Mouse (Mus musculus) naive thymus-derived CD4-positive, alpha-beta T cell, adult 2 months (primary cell): Measurements from ENCODE around the gene Smox.

ENCODE experiments used
- DNase-seq: peaks from one replicate; pipeline ENCODE4 v3.0.0-alpha.2; 2011; ENCODE audit warnings: low read depth

Smox gene

DNA sequence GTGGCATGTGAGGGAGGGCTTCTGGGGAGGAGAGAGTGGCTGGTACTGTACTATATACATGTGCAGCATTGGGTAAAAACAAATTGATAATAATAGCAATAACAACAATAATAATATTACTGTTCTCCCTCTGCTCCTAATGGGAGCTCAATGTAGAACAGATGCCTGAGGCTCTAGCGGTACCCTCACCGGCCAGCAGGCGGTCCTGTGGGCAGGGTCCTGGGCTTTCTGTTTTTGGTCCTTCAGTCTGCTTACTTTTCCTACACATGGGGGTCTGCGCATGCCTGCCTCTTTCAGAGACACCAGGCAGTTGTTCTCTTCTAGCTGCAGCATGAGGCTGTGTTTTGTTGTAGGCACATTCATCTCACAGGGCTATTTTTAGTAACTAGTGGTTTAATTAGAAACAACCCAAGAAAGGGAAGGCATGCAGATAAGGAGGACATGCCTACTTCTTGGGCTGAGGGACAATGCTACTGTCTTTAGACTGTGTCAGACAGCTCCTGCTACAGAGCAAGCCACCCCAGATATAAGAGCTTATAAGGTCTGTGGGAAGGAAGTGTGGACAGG lies 22.8 kb downstream of the Smox start:
- DNase-seq: no peak

- no peak for DNase-seq
Observed at GRCm38 (mm10) chr2:131517550-131517949, 26.3 kb downstream of the Smox start.

- no peak for DNase-seq
Observed at GRCm38 (mm10) chr2:131518790-131519189, 27.5 kb downstream of the Smox start.

GRCm38 (mm10) chr2:131520743-131521142 lies 29.4 kb downstream of the Smox start:
- no peak for DNase-seq

- peak; percentile 69 for DNase-seq
Observed at GRCm38 (mm10) chr2:131527061-131527460, 35.8 kb downstream of the Smox start.

GRCm38 (mm10) chr2:131529898-131530622 lies 38.8 kb downstream of the Smox start:
- DNase-seq: peak; percentile 74

DNA sequence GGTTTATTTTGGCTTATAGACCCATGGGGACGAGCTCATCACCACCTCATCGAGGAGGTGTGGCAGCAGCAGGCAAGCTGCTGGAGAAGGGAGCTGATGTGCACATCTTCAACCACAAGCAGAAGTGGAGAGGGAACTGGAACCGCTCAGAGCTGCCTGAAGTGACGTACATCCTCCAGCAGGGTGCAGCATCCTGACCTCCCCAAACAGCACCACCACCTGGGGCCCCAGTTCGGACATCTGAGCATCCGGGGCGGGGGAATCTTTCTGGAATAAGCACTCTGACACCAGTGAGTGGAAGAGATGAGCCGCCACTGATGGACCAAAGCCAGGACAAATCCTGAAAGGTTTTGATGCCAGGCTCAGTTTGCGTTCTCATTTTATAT lies 39.3 kb downstream of the Smox start:
- DNase-seq: peak; percentile 68

DNA sequence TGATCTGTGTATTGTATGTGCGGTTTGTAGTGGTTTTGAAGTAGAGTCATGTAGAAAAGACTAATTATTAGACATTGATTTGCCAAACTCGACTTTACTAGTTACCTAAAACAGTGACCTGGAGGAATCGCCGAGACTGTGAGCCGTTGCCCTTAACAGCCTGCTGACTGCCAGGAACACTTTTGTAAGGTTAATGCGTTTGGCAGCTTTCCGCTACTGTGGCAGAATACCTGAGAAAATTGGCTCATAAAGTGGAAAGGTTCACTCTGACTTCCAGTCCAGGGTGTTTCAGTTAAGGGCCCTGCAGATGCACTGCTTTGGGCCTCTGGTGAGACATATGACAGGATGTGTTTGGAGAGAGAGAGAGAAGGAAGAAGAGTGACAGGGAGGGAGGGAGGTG lies 40.0 kb downstream of the Smox start:
- no peak for DNase-seq

- no peak for DNase-seq
Observed at GRCm38 (mm10) chr2:131535168-131535567, 43.9 kb downstream of the Smox start.

GRCm38 (mm10) chr2:131538341-131538740 lies 47.0 kb downstream of the Smox start:
- DNase-seq: no peak

GRCm38 (mm10) chr2:131539780-131540179 lies 48.5 kb downstream of the Smox start:
- no peak for DNase-seq

- DNase-seq: no peak
Observed at GRCm38 (mm10) chr2:131541686-131542085, 50.4 kb downstream of the Smox start.

GRCm38 (mm10) chr2:131542531-131542930 lies 51.2 kb downstream of the Smox start:
- DNase-seq: no peak

GRCm38 (mm10) chr2:131545386-131546307 lies 54.4 kb downstream of the Smox start:
- DNase-seq: peak; percentile 73

GRCm38 (mm10) chr2:131546308-131546700 lies 55.0 kb downstream of the Smox start:
- peak; percentile 26 for DNase-seq

- DNase-seq: peak; percentile 9
Observed at GRCm38 (mm10) chr2:131546745-131547408, 55.6 kb downstream of the Smox start.

DNA sequence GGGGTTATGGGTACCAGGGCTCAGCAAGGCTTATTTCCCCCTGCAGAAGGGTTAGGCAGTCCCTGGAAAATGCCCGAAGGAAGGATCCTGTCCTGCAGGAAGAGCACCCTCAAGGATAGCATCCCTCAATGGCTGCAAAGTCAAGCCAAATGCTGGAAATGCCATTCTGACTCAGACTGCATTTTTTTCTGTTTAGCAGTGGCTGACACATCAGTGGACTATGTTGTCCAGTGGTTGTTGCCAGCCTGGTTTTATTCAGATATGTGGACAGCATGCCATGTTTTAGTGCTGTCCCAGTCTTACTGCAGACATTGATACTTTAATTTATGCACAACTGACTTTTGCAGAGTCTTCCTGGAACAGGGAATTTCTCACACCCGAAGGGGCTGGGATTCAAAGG lies 57.0 kb downstream of the Smox start:
- DNase-seq: no peak

GRCm38 (mm10) chr2:131549090-131549489 lies 57.8 kb downstream of the Smox start:
- no peak for DNase-seq

DNA sequence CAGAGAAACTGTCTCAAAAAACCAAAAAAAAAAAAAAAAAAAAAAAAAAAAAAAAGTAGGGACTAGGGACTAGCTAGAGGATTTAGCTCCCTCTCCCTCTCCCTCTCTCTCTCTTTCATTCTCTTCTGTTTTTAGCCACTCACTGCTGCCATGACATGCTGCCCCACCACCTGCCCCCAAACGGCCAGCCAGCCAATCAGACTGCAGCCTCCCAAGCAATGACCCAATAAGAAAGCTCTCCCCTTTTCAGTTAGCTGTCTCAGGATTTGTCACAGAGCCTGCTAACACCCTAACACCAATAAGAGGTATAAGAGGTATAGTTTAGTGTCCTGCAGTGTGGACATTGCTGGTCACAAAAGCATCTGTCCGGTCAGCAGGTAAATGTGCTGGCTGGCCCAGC lies 59.2 kb downstream of the Smox start:
- DNase-seq: no peak

DNA sequence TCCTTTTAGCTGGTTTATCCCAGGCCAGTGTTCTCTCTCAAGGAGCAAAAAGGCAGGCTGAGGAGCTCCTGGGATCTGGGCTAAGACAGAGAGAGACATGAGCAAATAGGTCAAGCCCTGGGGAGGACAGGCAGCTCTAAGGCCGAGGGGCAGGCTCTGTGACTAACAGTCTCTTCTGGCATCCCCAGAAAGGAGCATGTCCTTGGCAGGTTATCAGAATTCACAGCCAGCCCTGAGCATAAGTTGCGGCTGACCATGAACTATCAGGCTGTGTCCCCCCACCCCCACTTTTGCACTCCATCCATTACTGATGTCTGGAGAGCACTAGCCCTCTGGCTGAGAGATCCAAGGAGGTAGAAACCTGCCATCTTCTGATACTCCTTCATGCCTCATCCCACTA lies 59.6 kb downstream of the Smox start:
- DNase-seq: no peak

- DNase-seq: no peak
Observed at GRCm38 (mm10) chr2:131551701-131552620, 60.7 kb downstream of the Smox start.
